Mouse (Mus musculus) kidney, postnatal 4 days (tissue): ENCODE measurements around the gene Acta1.

Source experiments
- DNase-seq, 2 experiments: peaks; one replicate each; pipeline ENCODE4 v3.0.0; 2021; ENCODE audit warnings: mixed read lengths in 2 of 2

The Acta1 gene

GRCm38 (mm10) chr8:123882412-123882811 is 12.1 kb downstream of the Acta1 start:
- DNase-seq, result no peak

GRCm38 (mm10) chr8:123880821-123881350 is 13.7 kb downstream of the Acta1 start:
- no peak for DNase-seq

GRCm38 (mm10) chr8:123880271-123880670 is 14.3 kb downstream of the Acta1 start:
- no peak for DNase-seq

- no peak for DNase-seq
Observed at GRCm38 (mm10) chr8:123877865-123878264, 16.7 kb downstream of the Acta1 start.

DNA sequence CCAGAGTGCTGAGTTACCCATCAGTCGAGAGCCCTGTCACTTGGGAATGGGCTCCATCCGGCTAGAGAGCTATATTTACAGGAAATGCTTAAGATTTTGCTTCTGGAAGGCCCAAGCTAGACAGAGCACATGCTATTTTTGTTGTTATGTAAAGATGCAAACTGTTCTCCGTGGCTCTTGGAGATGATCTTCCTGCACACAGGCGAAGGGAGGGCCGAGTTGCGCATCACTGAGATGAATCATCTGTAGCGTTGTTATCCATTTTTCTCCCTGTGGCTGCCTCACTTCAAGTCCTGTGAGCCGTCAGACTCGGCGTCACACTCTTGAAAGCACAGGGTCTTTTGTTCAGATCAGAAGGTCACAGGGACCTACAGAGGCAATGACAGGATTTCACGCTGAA is 20.2 kb downstream of the Acta1 start:
- no peak for DNase-seq

DNA sequence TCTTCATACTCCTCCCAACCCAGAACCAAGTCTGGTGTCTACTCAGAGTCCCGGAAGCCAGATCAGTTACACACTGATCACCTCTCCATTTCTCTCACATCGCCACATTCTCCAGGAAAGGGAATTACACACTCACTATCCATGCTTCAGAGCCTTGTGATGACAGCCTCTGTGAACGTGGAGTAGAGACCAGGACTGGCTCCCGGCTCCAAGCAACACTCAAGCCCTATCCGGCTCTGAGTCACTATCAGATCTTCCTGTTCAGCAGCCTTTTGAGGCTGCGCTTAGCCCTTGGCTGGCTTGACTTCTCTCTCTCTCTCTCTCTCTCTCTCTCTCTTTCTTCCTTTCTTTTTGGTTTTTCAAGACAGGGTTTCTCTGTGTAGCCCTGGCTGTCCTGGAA is 21.2 kb downstream of the Acta1 start:
- no peak for DNase-seq

- DNase-seq, result no peak
Observed at GRCm38 (mm10) chr8:123872048-123872447, 22.5 kb downstream of the Acta1 start.

DNA sequence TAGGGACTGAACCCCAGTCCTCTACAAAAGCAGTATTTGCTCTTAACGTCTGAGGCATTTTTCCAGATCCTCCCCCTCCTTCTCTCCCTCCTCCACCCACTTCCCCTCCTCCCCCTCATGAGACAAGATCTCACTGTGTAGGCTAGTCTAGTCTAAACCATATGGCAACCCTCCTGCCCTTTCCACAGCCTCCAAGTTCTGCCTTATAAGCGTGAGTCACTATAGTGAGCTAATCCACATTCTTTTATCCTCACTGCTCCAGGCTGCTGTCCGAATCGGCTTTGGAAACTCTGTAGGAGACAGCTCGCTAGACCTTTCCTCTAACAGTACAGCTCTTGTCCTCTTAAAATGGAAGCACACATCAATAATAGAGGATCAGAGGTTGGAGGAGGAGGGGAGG is 27.6 kb downstream of the Acta1 start:
- no peak for DNase-seq

GRCm38 (mm10) chr8:123865786-123866185 is 28.8 kb downstream of the Acta1 start:
- no peak for DNase-seq

GRCm38 (mm10) chr8:123860386-123860785 is 34.2 kb downstream of the Acta1 start:
- no peak for DNase-seq

GRCm38 (mm10) chr8:123859648-123860259 is 34.8 kb downstream of the Acta1 start, which contains the start of gene Ccsap:
TSS of gene Ccsap (minus strand) at chr8:123860209.
- peak; percentile 61 to 71 for DNase-seq

DNA sequence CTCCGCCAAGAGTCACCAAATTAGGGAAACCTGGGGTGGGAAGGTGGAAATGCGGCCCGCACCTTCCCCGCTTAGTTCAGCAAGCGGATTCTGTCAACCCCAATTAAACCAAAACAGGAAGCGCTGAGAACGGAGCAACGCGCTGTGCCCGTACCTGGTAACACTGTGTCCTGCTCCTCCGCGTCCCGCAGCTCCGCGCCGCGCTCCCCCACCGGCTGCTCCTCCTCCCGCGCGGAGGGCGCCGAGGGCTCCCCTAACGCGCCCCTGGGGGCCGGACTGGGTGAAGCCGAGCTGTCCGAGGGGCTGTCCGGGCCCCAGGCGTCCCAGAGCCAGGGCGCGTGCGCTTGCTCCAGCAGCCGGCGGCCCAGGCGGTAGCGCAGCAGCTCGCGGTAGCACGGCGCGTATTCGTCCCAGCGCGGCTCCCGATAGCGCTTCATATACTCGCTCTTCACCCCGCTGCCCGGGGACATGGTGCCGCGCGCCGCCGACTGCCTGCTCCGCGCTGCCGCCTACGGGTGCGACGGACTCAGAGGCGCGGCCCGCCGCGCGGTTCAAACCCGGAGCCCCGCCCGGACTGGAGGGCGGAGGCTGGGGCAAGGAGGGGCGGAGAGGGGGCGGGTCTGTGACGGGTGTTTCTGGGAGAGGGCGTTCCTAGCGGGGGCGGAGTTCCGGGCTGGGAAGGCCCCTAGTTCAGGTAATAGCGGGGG is 35.5 kb downstream of the Acta1 start:
- DNase-seq, result peak; percentile 93 to 95

- no peak for DNase-seq
Observed at GRCm38 (mm10) chr8:123858574-123858940, 36.0 kb downstream of the Acta1 start.

DNA sequence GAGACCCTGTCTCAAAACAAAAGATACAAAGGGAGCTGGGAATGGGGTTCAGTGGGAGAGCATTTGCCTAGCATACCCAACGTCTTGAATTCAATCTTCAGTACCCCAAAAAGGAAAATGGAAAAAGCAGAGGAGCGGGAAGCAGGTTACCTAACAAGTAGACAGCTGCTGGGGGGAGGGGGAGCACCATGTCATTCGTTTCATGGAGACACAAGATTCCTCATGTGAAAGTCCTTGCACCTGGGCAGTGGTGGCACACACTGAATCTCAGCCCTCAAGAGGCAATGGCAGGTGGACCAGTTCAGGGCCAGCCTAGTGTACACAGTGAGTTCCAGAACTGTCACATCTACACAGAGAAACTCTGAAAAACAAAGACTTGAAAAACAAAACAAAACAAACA is 37.2 kb downstream of the Acta1 start:
- DNase-seq, result no peak

DNA sequence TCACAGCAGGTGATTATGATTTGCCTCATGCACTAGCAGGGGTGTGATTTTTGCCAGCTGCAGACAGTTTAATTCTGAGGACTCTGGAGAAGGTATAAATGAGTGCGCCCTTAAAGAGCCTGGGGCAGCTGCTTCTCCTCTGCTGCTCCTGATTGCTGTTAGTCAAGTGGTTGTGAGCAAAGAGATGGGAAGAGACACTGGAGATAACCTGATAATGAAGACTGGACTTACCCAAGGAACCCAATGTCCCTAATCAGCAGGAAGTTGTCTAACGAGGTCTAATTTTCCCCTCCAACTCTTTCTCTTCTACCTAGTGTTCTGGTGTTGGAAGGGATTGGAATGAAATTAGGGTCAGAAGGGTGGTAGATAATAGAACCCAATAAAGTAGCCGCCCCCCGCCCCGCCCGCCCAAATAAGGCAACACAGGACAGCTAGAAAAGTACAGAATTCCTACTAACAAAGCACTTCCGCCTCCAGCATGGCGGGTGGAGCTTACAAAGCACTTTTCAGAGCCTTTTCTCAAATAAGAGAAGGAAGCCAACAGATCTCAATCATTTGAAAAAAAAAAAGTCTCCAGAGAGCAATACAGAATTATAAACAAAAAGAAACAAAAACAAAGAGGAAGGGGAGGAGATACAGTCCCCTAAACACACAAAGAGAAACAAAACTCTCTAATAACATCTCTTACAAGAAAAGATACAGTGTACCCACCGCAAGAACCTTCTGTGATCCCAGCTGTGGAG is 39.6 kb downstream of the Acta1 start:
- no peak for DNase-seq

DNA sequence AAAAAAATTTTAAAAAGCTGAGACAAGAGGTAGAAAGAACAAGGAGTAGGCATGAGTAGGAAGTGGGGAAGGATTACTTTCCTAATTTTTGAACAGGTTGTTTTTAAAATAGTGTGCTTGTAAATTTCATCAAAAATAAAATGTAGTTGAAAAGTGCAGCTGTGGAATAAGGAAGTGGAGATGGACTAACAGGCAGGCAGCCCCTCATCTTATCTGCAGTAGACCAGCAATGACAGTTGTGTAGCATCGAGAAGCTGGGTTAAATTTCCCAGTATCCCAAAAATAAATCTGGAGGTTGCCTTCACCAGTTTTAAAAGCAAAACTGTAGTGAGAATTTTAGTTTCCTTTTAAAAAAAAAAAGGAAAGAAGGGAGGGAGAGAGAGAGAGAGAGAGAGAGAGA is 40.3 kb downstream of the Acta1 start:
- no peak for DNase-seq

- no peak for DNase-seq
Observed at GRCm38 (mm10) chr8:123851590-123851989, 43.0 kb downstream of the Acta1 start.

DNA sequence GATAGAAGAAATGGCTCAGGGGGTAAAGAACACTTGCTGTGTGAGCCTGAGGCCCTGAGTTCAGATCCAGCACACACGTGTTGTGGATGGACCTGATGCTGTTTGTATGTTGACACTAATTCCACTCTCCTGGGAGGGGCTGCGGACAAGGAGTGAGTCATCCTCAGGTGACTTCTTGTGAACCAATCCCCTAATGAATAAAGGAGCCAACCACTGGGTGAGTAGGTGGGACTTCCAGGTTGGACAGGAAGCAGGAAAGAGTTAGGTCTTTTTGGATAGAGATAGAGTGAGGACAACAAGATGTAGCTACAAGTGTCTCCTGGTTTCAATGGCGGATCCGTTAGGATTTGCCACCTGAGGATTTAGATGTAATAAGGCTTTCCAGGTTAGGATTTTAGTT is 45.2 kb downstream of the Acta1 start:
- no peak for DNase-seq

- DNase-seq, result no peak
Observed at GRCm38 (mm10) chr8:123847546-123847945, 47.0 kb downstream of the Acta1 start.

GRCm38 (mm10) chr8:123846509-123846908 is 48.0 kb downstream of the Acta1 start:
- DNase-seq, result no peak

DNA sequence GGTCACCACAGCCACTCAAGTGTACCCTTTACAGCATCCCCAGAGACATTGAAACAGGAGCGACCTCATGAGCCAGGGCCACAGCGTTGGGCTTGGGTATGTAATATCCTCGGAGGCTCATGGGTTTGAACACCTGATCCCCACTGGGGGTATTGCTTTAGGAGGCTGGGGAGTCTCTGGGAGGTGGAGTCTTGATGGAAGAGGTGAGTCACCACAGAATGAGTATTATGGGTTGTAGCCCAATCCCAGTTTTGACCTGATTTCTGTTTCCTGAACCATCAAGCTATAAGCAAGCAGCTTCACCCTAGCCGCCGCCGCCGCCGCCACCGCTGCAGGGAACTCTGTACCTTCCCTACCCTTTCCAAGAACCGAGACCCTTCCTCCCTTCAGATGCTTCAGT is 48.6 kb downstream of the Acta1 start:
- DNase-seq, result no peak

DNA sequence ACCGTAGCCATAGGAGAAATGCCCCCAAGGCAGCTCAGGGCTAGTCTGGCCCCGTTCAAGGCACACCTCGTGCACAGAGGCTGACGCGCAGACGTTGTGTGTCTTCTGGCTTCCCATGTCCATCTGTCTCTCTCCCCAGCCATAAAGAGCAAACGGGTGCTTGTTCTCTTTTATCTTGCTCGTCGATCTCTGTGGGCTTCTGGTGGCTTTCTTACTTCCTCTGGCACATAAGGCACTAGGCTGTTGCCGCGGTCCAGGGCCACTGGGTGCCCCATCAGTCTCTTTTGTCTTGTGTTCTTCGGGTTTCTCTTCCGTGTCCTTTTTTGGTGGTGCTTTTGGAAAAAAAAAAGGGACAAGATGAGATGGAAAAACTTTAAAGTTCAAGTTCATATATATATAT is 49.4 kb downstream of the Acta1 start:
- no peak for DNase-seq

DNA sequence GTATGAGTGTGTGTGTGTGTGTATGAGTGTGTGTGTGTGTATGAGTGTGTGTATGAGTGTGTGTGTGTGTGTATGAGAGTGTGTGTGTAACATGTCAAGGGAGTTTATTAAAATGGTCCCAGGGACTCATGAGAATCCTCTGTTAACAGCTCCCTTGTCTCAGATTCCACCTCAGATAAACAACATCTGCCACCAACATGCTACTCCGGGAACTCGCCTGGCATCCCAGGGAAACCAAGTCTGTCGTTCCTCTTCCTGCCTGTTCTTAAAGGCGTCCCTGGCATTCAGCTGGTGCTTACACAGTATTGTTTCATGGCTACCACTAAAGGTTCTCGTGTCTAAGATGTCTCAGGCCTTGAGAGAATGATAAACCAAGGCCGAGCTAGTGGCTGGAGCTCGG is 50.2 kb downstream of the Acta1 start:
- DNase-seq, result no peak

GRCm38 (mm10) chr8:123842086-123842485 is 52.5 kb downstream of the Acta1 start:
- DNase-seq, result no peak
